Mouse (Mus musculus) WW6 (cell line): ENCODE measurements around the gene Zbtb34.

Experiments
- DNase-seq: peaks from one replicate; pipeline ENCODE4 v3.0.0-alpha.2; 2013; ENCODE audit warnings: low read depth, low spot score

Gene Zbtb34

DNA sequence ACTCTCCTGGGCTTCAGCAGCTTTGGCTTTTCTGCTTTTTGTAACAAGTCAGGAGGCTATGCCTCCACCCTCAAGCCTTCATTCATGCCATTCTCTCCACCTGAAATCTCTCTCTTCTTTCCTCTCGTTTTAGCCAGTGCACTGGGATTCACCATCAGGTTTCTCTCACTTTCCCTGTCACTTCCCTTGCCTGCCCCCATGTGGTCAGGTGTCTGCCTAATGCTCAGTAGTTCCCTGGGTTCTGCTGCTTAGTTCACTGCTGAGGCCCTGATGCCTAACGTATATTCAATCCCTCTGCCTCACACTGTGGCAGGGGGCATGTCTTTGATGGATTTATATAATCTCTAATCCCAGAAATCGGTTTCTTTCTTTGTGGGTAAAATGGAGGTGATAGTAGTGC is 29.9 kb downstream of the Zbtb34 start:
- DNase-seq: no peak

DNA sequence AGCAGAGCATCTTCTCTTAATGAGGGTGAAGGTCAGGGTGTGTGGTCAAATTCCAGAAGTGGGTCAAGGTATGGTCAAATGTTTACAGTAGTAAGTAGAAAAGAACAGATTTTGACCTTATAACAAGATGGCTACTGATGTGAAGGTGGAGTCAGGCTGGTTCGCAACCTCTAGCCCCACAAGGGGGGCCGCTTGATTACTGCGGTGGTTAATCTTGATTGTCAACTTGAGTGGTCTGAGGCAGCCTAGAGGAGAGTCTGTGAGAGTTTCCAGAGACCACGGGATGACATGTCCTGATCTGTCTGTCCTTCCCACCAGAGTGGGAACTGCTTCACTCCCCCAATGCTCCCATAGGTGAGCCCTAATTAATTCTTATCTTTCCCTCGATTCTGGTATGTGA is 30.6 kb downstream of the Zbtb34 start:
- no peak for DNase-seq

DNA sequence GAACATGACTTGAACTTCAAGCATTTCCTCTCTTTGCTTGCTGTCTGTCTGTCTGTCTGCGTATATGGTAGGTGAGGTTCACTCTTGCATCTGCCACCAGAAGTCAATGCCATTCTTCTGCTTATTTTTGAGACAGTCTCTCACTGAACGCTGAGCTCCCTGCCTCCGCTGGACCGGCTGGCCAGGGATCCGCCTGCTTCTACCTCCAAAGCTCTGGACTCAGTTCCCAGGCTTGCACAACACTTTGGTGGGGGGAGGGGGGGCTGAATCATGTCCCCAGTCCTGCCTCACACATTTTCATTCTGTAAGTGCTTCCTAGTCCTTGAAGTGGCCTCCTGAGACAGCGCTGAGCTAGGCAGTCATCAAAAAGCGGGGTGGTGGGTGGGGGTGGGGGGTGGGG is 32.0 kb downstream of the Zbtb34 start:
- DNase-seq: no peak

DNA sequence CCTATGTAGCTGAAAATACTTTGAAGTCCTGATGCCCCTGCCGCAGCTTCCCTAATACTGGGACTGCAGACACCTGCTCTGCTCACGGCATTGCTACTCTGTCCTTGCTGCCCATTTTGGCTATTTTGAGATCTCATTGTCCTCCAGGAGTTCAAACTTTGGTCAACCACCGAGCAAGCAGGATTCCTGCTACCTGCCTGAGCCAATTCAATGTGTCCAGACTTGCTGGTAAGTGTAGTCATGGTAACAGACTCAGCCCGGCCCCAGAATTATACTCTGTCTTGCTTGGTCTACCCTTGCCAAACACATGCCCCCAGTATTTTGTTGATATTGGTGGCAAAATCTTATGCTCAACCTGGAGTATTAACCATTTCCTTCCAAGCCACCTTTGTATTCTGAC is 34.1 kb downstream of the Zbtb34 start:
- no peak for DNase-seq

DNA sequence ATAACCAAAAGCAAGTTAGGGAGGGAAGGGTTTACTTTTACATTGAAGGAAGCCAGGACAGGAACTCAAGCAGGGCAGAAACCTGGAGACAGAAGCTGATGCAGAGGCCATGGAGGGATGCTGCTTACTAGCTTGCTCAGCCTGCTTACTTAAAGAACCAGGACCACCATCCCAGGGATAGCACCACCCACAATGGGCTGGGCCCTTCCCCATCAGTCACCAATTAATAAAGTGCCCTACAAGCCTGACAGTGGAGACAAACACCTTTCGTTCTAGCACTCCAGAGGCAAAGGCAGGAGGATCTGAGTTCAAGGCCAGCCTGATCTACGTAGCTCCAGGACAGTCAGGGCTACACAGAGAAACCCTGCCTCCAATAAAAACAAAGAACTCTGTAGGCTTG is 36.1 kb downstream of the Zbtb34 start:
- DNase-seq: no peak

DNA sequence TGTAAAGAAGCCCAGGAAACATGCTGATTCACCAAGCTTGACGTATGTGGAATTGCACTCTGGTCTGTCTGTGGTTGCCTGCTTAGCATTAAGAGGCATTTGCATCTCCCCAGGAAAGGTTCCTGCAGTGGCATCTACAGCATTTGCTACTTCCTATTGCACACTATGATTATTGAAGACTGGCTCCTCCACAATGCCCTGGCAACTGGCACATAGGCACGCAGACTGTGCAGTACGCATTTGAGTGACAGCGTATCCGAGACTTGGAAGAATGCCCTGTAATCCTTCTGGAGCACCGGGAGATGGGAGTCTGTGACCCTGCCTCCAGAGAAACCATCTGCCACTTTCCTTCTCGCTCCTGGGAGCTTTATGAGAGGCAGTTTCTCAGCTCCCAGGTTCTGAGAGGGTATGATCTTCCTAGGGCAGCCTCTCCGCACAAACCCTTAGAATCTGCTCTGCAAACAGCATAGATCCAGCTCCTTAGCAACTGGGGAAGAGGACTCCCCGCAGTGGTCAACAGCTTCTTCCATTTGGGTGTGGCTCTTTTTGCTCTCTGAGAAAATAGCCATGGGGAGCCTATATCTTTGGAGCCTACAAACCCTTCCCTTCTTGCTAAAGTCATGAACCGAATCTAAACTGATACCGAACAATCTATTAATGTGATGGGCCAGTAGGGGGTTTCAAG is 37.0 kb downstream of the Zbtb34 start:
- DNase-seq: no peak

DNA sequence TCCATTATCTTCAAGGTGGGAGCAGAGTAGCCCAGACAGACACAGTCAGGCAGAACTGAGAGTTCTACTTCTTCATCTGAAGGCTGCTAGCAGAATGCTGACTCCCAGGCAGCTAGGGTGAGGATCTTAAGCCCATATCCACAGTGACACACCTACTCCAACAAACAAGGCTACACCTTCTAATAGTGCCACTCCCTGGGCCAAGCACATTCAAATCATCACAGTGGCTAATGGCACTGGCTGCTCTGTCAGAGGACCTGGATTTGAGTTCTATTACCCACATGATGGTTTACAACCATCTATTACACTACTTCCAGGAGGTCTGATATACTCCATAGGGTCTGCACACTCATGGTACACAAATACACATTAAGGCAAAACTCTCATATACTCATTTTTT is 38.1 kb downstream of the Zbtb34 start:
- DNase-seq: no peak

DNA sequence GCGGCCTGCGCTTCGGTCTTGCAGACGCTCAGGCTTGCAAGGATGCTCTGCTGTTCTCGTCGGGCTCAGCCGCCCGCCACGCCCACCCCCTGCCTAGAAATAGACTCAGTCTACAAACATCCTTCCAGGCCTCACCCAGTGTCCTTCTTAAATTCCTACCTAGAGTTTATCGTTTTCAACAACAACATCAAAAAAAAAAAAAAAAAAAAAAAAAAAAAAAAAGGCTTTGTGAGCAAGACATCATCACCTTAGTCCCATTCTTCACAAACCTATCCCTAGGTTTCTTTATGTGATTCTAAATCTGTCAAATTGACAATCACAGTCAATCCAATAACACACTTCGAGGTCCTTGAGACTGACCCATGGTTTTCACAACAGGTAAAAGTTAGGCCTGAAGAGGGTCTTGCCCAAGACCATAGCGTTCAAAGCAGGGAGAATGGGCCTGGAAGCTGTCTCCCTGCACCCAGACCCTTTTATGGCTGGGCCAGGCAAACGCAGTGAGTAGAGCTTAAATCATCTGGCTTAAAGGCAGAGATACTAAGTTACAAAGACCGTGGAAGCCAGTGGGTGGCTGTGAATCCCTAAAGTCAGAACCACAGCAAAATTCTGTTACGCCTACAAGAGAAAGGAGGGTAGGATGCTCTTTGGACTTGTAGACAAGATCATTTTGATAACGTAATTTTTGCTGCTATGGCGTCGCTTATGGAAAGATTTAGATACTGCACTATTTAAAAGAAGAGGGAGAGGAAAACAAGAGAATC is 59.3 kb downstream of the Zbtb34 start:
- no peak for DNase-seq

DNA sequence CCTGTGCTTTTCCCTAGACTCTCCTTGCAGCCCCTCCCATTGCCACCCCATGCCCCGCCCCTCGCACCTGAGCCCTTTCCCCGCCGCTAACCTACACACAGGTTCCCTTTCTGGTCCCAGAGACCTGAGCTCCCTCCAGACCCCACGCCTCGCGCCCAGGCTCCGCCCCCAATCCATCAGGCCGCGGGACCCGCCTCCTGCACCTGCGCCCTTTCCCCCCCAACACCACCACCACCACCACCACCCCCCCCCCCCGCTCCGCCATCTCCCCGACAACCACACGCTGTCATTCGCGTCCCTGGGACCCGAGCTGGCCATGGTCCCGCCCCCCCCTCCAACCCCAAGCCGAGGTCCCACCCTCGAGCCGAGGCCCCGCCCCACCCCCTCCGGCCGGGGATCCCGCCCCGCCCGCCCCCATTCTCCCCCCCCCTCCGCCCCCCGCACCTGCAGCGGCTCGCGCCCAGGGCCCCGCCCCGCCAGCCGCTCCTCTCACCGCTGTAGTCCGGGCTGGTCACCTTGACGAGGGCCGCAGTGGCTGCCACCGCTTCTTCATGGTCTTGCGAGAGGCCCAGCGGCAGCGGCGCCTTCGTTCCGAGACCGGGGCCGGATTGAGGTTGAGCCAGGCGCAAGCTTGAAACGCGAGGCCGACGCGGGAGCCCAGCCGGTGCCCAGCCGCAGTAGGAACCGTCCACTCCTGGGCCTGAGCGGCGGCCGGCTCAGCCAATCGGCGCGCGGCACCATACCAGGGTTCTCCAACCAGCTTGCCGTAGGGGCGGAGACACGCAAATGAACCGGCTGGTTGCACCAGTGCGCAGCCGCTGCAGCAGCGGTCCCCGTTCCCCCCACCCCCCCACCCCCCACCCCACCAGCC is 60.1 kb downstream of the Zbtb34 start, which contains the start of gene Ralgps1:
Gene Ralgps1, minus strand, starts transcription at position 710 of the 871 bp plus-strand sequence.
- DNase-seq: peak; percentile 72

DNA sequence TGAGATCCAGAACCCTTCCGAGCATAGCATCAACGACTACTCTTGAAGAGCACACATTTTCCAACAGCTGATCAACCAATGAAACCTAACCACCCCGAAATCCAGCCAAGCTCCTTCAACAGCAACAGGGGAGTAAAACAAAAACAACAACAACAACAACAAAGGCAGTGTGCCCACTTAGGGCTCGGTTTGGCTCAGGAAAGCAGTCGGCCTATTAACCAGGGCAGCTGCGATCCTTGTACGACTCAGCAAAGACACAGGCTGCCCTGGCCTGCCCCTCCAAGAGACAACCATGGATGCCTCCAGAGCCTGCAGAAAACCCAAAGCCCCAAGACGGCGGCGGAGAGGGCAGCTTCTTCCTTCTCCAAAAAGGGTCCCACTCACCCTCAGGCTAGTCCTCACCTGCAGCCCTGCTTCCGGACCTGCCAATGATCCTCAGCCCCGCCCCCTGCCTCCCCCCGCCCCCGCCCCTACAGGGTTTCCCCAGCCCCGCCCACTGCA is 60.8 kb downstream of the Zbtb34 start:
- no peak for DNase-seq

DNA sequence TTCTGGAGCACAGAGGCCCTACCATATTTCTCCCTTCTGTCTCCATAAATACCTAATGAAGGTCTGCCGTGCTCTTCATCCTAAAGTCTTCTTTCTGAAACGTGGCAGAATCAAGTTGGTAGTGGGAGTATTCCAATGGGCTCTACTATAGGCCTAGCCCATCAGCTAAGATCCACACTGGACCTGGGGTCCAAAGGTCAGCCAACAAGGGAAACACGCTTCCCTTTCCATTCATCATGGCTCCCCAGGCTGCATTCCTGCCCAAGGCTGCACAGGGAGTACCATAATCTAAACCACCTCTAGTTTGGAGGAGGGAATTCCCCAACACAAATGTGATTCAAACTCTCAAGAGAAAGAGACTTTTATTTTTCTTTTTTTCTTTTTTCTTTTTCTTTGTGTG is 61.7 kb downstream of the Zbtb34 start:
- DNase-seq: no peak

DNA sequence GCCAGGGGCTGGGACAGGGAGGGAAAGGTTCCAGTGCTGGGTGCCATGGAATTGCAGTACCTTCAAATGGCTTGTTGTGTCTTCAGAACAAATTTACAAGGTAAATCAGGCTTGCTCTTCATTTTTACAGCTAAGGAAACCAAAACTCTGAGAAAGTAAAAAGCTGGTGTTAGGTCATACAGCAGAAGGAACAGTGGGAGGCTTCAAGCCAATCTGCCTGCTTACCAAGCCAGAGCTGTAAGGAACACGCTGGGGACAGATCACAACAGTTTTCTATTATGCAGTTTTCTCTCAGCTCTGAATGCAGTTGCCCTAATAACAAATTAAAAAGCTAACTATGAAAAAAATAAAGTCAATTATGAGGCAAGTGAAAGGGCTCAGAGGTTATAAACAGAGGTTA is 62.6 kb downstream of the Zbtb34 start:
- no peak for DNase-seq

DNA sequence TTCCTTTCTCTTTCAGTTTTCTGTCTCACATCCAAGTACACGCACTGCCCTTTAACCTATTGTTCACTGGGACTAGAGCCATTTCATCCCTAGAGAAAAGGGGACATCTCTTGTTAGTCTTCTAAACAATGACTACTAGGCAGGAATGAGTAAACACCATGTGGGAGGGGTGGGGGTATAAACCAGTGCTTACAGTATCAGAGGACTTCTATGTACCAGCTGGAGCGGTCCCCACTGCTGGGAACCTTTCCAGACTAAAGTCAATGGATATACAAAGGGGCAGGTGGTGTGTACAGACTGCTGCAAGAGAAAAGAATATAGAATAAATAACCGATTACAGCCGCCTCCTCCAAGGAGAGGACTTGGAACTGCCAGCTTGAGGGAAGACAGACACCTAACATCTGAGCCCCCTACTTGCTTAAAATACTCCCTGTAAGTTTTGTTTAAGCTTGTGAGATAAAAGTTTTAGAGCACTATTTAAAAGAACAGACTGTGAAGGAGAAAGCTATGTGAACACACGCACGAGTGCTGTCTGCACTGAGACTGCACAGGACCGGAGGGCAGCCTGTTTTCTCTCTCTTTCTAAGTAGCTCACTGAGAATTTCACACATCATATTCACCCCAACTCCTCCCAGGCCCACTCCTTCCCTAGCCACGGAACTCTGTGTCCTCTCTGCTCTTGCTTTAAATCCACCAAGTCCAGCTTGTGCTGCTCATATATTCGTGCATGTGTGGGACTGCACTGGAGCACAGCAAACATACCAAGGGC is 65.2 kb downstream of the Zbtb34 start:
- DNase-seq: no peak

DNA sequence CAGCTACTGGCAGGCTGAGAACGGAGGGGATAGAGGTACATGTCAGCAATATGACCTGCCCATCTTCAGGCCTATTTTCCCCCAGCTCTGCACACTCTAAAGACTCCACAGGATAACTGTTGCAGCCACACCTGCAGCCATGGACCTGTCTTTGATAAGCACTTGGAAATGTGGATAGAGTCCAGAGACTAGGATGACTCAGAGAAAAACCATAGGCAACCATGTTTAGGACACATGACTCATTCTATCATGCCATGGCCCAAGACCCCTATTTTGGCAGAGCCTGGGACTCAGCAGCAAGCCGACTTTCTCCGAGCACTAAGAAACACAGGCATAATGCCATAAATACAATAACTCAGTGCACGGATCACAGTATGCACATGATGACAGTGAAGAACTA is 66.5 kb downstream of the Zbtb34 start:
- no peak for DNase-seq

DNA sequence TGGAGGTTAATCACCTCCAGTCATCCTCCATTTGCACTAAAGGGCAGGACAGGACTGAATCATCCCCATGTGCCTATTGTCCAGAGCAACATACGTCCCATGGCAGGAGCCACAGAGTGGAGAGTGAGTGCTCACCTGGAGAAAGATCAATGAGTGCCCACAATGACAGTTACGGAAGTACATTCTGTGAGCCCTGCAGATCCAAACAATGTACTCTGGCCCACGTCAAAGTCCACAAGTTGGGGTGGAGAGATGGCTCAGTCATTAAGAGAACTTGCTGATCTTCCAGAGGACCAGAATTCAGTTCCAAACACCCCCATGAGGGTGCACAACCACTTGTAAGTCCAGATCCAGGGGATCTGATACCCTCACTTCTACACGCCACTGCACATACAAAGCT is 67.2 kb downstream of the Zbtb34 start:
- no peak for DNase-seq

DNA sequence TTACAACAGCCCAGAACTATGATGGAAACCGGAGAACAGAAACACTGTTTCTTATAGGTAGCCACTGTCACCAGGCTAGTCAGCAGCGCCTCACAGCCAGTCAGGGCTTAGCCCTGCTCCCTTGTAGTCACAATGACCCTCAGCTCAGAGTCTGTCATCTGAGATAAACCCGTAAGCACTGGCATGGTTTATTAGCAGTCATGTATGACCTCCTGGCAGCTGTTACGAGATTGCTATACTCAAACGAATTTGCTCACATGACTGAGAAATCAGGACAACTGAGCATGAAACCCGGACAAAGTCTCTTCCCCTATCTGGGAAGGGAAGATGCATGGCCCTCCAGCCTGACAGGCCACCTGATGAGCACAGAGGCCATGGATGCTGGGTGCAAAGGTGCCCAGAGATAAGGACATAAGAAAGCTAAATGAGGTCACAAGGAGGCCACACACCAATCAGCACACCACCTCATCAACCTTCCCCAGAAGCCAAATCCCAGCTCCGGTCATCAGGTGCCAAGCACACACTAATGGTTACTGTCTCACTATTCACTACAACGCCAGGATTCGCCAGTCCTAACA is 69.9 kb downstream of the Zbtb34 start:
- no peak for DNase-seq

DNA sequence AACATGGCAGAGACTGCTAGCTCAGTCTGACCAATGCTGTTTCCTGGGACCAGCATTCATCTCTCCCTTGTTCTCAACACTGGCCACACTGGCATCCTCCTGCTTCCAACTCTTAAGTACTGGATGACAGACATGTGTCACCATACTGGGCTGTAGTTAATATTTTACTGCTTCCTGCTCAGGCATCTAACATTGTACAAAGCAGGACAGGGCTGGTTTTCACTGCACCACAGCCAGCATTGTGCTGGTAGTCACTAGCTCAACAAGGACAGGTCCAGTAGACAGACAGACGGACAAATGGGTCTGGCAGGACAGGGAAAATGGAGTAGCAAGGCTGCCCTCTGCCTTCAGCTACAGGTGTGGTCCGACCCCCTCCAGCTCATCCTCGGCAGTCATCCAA is 70.6 kb downstream of the Zbtb34 start:
- DNase-seq: no peak

DNA sequence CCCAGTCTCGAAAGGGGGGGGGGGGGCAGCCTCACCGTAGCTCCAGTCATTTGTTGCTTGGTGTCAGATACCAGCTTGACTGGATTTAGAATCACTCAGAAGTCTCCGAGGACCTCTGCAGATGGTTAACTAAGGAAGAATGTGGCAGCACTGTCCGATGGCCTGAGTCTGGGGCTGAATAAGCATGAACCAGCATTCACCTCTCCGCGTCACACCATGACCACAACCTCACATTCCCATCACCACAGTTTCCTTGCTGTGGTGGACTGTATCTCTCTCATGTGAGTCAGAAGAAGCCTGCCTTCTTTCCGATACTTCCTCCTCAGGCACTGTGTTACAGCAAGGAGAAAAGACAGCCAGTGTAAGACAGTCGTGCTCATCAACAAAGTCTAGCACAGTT is 71.9 kb downstream of the Zbtb34 start:
- DNase-seq: no peak

DNA sequence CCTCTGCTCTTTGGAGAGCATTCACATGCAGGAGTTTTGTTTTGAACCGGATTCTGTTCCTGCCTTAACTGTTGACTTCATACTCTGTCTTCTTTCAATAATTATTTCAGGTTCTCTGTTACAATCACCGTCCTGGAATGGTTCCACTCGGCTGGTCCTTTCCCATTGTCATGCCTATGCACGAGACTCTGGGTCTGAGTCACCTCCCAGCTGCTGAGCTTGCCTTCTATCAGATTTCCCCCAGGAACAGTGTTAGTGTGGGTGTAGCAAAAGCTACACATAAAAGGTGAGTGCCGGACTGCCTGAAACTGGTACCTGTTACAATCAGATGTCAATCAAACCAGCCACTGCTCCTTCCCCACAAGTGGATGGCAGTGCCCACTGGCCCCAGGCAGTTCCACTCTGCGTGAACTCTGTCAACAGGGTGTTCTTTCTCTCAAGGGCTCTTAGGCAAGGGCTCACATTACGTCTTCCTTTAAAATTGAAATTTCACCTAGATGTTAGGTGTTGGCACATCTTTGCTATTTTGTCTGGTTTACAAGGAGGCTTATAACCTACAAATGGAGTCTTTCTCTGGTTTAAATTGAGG is 73.8 kb downstream of the Zbtb34 start:
- DNase-seq: no peak
